Comparison of ENCODE assay signal across 11 mouse cellular contexts in the genomic region with DNA sequence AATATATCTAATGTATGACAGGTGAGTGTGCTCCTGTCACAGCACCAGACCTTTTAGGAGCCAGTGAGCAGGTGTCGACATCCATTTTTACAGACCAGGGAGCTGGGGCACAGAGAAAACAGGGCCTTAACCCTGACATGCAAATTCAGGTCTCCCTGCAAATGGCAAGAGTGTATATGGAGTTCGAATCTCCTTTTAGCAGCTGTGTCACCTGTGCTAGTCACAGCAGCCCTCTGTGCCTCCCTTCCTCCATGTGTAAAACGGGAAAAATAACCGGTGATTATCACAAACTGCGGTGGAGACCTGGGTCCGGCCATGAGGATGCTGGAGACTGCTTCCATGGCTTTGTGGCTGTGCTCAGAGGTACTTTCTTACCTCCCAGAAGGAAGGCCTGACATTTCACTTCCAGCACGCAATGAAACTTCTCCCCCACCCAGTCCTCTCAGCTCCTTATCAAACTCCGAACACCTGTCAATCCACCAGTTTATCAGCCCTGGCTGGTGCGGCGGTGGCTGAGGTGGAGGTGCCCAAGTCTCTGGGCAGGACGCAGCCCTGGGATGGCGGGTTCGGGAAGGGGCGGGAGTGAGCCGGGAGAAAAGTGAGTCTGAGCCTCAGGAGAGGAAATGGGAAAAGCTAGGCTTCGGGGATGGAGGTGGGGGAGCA. TPM values are rescaled to one million over a fixed set of nuclear protein-coding genes. Genes with fewer than 3 reads are reported as not detected.
DNase-seq lines count a peak whose midpoint lies in the region; ATAC-seq lines count a peak whose summit lies in the region.
"Had no signal": no experiment of that assay in that cellular context is flagged by ENCODE, and none has a peak within 500 bp of the region (broad histone marks: within the 10 kb centered on the region; RNA-seq: fewer than 3 reads in every experiment).

No protein-coding gene starts in this region.

- H3K27ac ChIP-seq in kidney, embryonic 15.5 days, result no peak overlapping the region

- no peak for DNase-seq in kidney, postnatal 14 days
- peak; percentile 81 for DNase-seq in MEL-GATA-1-ER (ENCODE audit: extremely low read depth, low read depth)
- DNase-seq in cerebellum, postnatal 4 days (ENCODE audit: low spot score in 2 of 2), result no peak
- DNase-seq in embryo, embryonic 9.5 days (ENCODE audit: extremely low spot score), result no peak
- DNase-seq in right cerebral cortex, postnatal 10 days (ENCODE audit: low spot score in 2 of 2), result no peak
- DNase-seq: cerebellum, postnatal 10 days had no signal

- no peaks in the 10 kb centered on the region for H3K9me3 ChIP-seq in kidney, embryonic 15.5 days (replicated peaks)

- peak; percentile 80 for ATAC-seq in kidney, embryonic 15.5 days (replicated peaks; ENCODE audit: low FRiP score)
- peak; percentile 73 for ATAC-seq in erythroblast, adult 5-6 weeks (replicated peaks; ENCODE audit: low FRiP score, poor library complexity, severe bottlenecking)
- ATAC-seq in megakaryocyte, adult 5-6 weeks (ENCODE audit: poor library complexity, severe bottlenecking), result peak; percentile 43; the same call in 1 of the 2 replicates
- ATAC-seq: Patski had no signal

- WGBS in kidney, embryonic 15.5 days, result 8% methylated on average over 16 of the region's 16 CpGs

- H3K4me3 ChIP-seq in kidney, embryonic 15.5 days (replicated peaks), result peak overlapping the region; percentile 20

- no peaks in the 10 kb centered on the region for H3K36me3 ChIP-seq in kidney, embryonic 15.5 days

- H3K27me3 ChIP-seq in kidney, embryonic 15.5 days, result peaks cover 35% of the 10 kb centered on the region
- H3K27me3 ChIP-seq: Patski had no signal

- peaks cover 17% of the 10 kb centered on the region for H3K4me1 ChIP-seq in kidney, embryonic 15.5 days

- peak overlapping the region; percentile 48 for H3K4me2 ChIP-seq in kidney, embryonic 15.5 days

- no peak overlapping the region for H3K9ac ChIP-seq in kidney, embryonic 15.5 days

RNA-seq across cellular contexts. Expression of gene Rhd, which starts 4.9 kb away (rescaled TPM):
- 5.7 and 7.9 TPM in 2 replicates for polyA plus RNA-seq in kidney, embryonic 15.5 days (2015; fragmentation: Nextera tagmentation; extraction: Ambion mirVana)
- total RNA-seq in erythroblast, adult 5-6 weeks (2015; ENCODE audit: low replicate concordance), result 408 and 436 TPM in 2 replicates
- total RNA-seq in erythroblast, adult 5-6 weeks (2017; ENCODE audit: low replicate concordance), result 820 and 839 TPM in 2 replicates
- total RNA-seq in megakaryocyte, adult 5-6 weeks (2015), result 2.9 and 6.6 TPM in 2 replicates
- 4.0 and 14.8 TPM in 2 replicates for total RNA-seq in megakaryocyte, adult 5-6 weeks (2017)
- total RNA-seq: left cerebral cortex, adult 18-20 months had no signal

RNA-seq across cellular contexts. Expression of gene Maco1, which starts 16.1 kb away (rescaled TPM):
- polyA plus RNA-seq in kidney, embryonic 15.5 days (2015; fragmentation: Nextera tagmentation; extraction: Ambion mirVana), result 38.4 and 39.7 TPM in 2 replicates
- total RNA-seq in erythroblast, adult 5-6 weeks (2015; ENCODE audit: low replicate concordance), result 13.0 and 19.4 TPM in 2 replicates
- 36.0 and 39.9 TPM in 2 replicates for total RNA-seq in erythroblast, adult 5-6 weeks (2017; ENCODE audit: low replicate concordance)
- total RNA-seq in megakaryocyte, adult 5-6 weeks (2015), result 14.1 and 17.4 TPM in 2 replicates
- 20.9 and 30.4 TPM in 2 replicates for total RNA-seq in megakaryocyte, adult 5-6 weeks (2017)

RNA-seq across cellular contexts. Expression of gene Tmem50a, which starts 45.6 kb away (rescaled TPM):
- 173 and 174 TPM in 2 replicates for polyA plus RNA-seq in kidney, embryonic 15.5 days (2015; fragmentation: Nextera tagmentation; extraction: Ambion mirVana)
- 150 and 151 TPM in 2 replicates for total RNA-seq in erythroblast, adult 5-6 weeks (2015; ENCODE audit: low replicate concordance)
- 200 and 208 TPM in 2 replicates for total RNA-seq in erythroblast, adult 5-6 weeks (2017; ENCODE audit: low replicate concordance)
- total RNA-seq in megakaryocyte, adult 5-6 weeks (2015), result 292 and 323 TPM in 2 replicates
- 338 and 378 TPM in 2 replicates for total RNA-seq in megakaryocyte, adult 5-6 weeks (2017)

RNA-seq across cellular contexts. Expression of gene Rsrp1, which starts 54.2 kb away (rescaled TPM):
- polyA plus RNA-seq in kidney, embryonic 15.5 days (2015; fragmentation: Nextera tagmentation; extraction: Ambion mirVana), result 404 and 429 TPM in 2 replicates
- 2,585 and 2,588 TPM in 2 replicates for total RNA-seq in erythroblast, adult 5-6 weeks (2015; ENCODE audit: low replicate concordance)
- total RNA-seq in erythroblast, adult 5-6 weeks (2017; ENCODE audit: low replicate concordance), result 1,104 and 1,368 TPM in 2 replicates
- 680 and 693 TPM in 2 replicates for total RNA-seq in megakaryocyte, adult 5-6 weeks (2015)
- 257 and 330 TPM in 2 replicates for total RNA-seq in megakaryocyte, adult 5-6 weeks (2017)

Comparison
In these comparisons a context has a peak if more than half of its experiments do, and no peak if none do; other contexts are left out.
1. RNA of gene Rhd, which starts 4.9 kb away (total RNA-seq): 408 to 839 TPM in erythroblast, adult 5-6 weeks; 2.9 to 14.8 TPM in megakaryocyte, adult 5-6 weeks; every median in the first group is over 10 times any median in the second.
2. Peak in every context shown above with its lines, with median percentiles within 50 percentile points of each other: ATAC-seq.